Mouse (Mus musculus): ENCODE measurements around the gene Cmah.

DNA sequence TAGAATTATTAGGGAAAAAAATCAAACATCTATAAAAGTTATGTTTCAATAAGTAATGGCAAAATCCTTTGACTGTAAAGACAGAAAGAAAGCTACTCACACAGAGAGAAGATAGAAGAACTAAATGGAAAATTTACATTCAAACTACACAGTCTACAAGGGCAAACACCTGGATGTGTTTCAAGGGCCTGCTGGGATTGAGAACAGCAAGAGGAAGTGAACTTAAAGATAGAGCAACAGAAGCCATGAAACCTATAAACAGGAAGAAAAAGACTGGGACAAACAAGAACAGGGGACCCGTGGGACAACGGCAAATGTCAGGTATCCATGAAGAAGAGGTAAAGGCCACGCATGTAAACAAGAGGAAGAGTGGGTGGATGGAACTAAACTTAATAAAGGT, 118.0 kb downstream of the Cmah start:
- TF ChIP-seq CTCF (conservative IDR thresholded peaks at IDR 0.05; ENCODE audit: low read length) (no peak), NANOG (IDR thresholded peaks at IDR 0.05; ENCODE audit: borderline replicate concordance, low read length) (no peak), POU5F1 (IDR thresholded peaks at IDR 0.05; ENCODE audit: borderline replicate concordance, low read length) (no peak)

All from E14TG2a.4 (cell line).